Mouse (Mus musculus): Measurements from ENCODE around the gene Scamp2.

Scamp2 gene

DNA sequence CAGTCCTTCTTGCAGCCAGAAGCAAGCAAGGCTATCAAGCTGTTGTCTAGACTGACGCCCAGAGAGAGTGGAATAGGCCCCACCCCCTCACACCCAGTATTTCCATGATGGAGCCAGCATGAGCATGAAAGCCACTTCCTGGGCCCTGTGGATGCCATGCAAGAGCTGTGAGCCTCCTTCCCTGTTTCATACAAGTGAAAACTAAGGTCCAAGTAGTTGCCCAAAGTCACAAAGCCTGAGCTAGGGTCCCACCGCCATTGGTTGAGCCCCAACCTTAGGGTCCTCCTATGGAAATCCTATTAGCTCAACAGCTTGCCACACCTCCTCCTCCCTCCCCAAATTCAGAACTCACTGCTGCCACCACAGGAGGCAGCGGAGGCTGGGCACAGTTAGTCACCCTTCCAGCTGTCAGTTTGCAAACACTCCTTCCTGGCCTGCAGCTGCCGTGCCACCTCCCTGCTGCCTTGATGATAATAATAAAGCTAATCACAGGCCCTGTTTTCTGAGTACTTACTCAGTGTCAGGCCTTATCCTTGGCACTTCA, 72.8 kb downstream of the Scamp2 start:
- peak; percentile 71 for DNase-seq

DNA sequence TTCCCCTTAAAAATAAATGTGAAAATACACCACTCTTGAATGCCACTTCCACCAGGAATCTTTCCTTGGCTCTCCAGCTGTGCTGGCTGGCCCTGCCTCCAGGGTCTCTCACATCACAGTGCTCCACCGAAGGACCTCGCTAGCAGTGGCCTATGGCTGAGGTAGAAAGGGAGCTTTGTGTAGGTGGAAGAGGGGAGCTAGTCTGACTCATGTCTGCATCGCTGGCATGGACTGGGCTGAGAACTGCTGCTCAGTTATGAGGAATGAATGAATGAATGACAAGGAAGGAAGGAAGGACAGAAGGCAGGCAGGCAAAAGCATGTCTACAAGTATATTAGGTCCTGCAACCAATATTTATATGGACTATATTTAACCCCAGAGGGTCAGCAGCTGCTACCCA, 76.5 kb downstream of the Scamp2 start:
- no peak for DNase-seq

DNA sequence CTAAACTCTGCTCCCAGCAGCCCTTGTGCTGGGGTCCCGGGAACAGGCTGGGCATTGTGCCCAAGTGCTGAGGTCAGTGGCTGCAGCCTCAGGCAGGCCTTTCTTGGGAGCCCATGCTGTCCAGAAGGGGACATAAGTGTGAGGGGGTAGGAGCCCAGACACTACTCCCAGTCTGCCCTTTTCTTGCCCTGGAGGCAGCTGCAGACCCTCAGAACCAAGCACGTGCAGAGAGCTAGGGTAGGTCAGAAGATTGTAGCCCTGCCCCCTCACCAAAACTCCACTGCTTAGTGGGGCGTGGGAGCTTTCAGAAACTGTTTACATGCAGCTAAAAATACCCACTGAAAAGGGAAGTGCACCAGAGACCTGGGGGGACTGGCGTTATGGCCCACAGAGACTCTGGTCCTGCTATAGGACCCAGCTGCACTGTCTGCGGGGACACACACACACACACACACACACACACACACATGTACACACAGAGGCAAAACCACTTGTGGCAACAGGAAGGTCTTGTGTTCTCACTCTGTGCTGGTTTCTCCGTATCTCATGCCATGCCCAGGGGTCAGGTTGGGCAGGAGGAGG, 77.1 kb downstream of the Scamp2 start:
- peak; percentile 45 for DNase-seq
